Mouse (Mus musculus): ENCODE results near the gene Slc30a3. TPM values are rescaled to one million over a fixed set of nuclear protein-coding genes. Genes with fewer than 3 reads are reported as not detected.

The Slc30a3 gene
- polyA plus RNA-seq (2012), result not detected in 2 replicates

- H3K4me3 ChIP-seq (replicated peaks), result no peak within 1 kb of the TSS
- H3K4me1 ChIP-seq (ENCODE audit: control insufficient read depth), result no peaks in the 10 kb centered on the region
- no peaks in the 10 kb centered on the region for H3K36me3 ChIP-seq (ENCODE audit: control insufficient read depth)
- no peaks in the 10 kb centered on the region for H3K9me3 ChIP-seq (ENCODE audit: control insufficient read depth, low read length)
- no peak for TF ChIP-seq TAL1 (IDR thresholded peaks at IDR 0.05; ENCODE audit: low read length)
- no peak for TF ChIP-seq GATA1 (IDR thresholded peaks at IDR 0.05; ENCODE audit: low read length)
- H3K27me3 ChIP-seq (ENCODE audit: control insufficient read depth), result peaks cover 16% of the 10 kb centered on the region
Observed at GRCm38 (mm10) chr5:31108000-31108490, at the start of gene Slc30a3. Gene Slc30a3, minus strand, starts transcription at chr5:31108237.

DNA sequence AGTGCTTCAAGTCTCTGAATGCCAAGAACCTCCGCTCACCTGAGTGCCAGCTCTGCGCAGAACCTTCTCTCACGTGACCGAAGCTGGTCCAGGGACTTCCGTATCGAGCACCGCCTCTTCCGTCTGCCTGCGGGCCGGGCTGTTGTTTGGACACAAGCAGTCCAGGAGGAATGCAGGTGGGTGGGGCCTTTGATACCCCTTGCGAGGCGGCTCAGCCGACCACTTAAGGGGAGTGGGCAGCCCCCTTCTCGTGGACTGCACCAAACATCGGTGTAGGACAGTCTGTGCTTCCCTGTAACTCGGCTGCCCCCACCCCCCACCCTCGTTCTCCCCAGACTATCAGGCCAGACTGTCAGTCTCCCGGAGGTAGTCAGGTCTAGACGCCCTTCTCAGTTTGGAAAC lies 46.1 kb upstream of the Slc30a3 start, which contains the start of gene Mpv17:
Gene Mpv17 (minus strand): TSS at position 100 of the 402 bp plus-strand sequence.
- H3K27me3 ChIP-seq (ENCODE audit: control insufficient read depth), result no peaks in the 10 kb centered on the region
- peak within 1 kb of the TSS; percentile 69 for H3K4me3 ChIP-seq (replicated peaks)
- H3K9me3 ChIP-seq (ENCODE audit: control insufficient read depth, low read length), result no peaks in the 10 kb centered on the region
- H3K36me3 ChIP-seq (ENCODE audit: control insufficient read depth), result peaks cover 51% of the 10 kb centered on the region
- H3K4me1 ChIP-seq (ENCODE audit: control insufficient read depth), result peaks cover 22% of the 10 kb centered on the region
- TF ChIP-seq GATA1 (IDR thresholded peaks at IDR 0.05; ENCODE audit: low read length), result no peak
- no peak for TF ChIP-seq TAL1 (IDR thresholded peaks at IDR 0.05; ENCODE audit: low read length)

DNA sequence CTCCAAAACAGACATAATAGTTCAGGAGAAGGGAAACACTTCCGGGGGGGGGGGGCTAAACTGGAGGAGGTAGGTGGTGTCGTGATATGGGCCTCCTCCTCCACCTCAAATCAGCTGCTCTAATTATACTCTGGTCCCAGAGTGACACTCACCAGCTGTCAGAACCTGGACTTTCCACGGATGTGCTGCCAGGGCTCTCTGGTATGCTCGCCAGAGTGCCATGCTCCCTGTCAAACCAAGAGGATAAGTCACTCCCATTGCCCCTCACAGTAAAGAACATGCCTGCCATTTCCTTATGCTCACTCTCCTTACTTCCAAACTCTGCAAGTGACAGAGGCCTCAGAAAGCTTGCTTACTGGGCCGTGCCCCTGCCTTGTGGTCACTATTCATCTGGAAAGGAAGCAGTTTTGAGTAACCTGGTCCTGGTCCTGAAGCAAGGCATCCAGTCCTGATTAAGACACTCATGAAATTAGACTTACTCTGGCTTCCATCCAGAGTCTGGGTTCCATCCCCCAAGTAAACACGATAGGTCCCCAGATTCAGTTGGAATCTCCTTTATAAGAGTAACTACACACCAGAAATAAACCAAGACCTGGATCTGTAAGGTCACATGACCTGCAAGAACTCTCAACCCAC lies 45.6 kb upstream of the Slc30a3 start:
- Histone ChIP-seq H3K36me3 (ENCODE audit: control insufficient read depth) (peaks cover 46% of the 10 kb centered on the region), H3K27me3 (ENCODE audit: control insufficient read depth) (no peaks in the 10 kb centered on the region), H3K4me1 (ENCODE audit: control insufficient read depth) (peaks cover 22% of the 10 kb centered on the region), H3K9me3 (ENCODE audit: control insufficient read depth, low read length) (no peaks in the 10 kb centered on the region), H3K4me3 (replicated peaks) (peak overlapping the region; percentile 69)
- no peak for TF ChIP-seq TAL1 (IDR thresholded peaks at IDR 0.05; ENCODE audit: low read length)
- no peak for TF ChIP-seq GATA1 (IDR thresholded peaks at IDR 0.05; ENCODE audit: low read length)

GRCm38 (mm10) chr5:31151746-31152145 lies 43.7 kb upstream of the Slc30a3 start:
- no peak for TF ChIP-seq TAL1 (IDR thresholded peaks at IDR 0.05; ENCODE audit: low read length)
- TF ChIP-seq GATA1 (IDR thresholded peaks at IDR 0.05; ENCODE audit: low read length), result no peak
- Histone ChIP-seq H3K9me3 (ENCODE audit: control insufficient read depth, low read length) (no peaks in the 10 kb centered on the region), H3K36me3 (ENCODE audit: control insufficient read depth) (peaks cover 27% of the 10 kb centered on the region), H3K27me3 (ENCODE audit: control insufficient read depth) (no peaks in the 10 kb centered on the region), H3K4me3 (replicated peaks) (no peak overlapping the region), H3K4me1 (ENCODE audit: control insufficient read depth) (peaks cover 22% of the 10 kb centered on the region)

DNA sequence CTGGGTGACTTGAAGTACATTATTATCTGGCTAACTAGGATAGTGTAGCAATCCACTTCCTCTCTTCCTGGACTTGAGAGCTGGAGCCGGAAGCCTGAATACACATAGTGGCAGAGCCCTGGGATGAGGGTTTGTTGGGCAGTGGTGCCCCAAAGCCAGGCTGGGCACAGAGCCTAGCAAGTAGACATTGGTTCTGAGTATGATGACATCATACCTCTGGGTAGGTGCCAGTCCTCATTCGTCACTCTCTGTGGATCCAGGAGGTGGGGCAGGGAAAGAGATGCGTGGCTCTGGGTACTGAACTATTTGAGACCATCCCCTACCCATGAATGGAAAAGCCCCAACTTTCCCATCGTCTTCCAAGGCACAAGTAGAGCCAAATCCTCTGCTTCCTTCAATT lies 41.7 kb upstream of the Slc30a3 start:
- Histone ChIP-seq H3K4me1 (ENCODE audit: control insufficient read depth) (peaks cover 19% of the 10 kb centered on the region), H3K27me3 (ENCODE audit: control insufficient read depth) (no peaks in the 10 kb centered on the region), H3K36me3 (ENCODE audit: control insufficient read depth) (peaks cover 19% of the 10 kb centered on the region), H3K4me3 (replicated peaks) (no peak overlapping the region), H3K9me3 (ENCODE audit: control insufficient read depth, low read length) (no peaks in the 10 kb centered on the region)
- no peak for TF ChIP-seq GATA1 (IDR thresholded peaks at IDR 0.05; ENCODE audit: low read length)
- TF ChIP-seq TAL1 (IDR thresholded peaks at IDR 0.05; ENCODE audit: low read length), result no peak

DNA sequence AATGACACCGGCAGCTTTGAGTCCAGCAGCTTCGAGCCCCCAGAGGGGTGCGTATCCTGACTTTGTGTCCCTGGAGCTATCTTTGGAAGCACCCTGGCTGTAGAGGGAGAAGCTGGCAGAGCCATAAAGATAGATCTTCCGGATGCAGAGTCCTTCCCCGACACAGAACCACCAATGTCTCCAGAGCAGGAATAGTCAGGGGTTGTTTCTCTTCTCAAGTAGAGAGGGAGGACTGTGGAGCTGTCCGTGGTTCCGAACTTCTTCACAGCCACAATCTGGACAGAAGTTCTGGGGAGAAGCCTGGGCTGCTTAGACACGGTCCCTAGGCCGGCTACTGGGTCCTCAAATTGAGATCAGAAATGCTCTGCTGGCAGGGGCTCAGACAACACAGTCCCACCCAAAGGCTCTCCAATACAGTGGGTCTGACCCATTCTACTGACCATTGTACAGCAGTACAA lies 31.0 kb upstream of the Slc30a3 start:
- Histone ChIP-seq H3K27me3 (ENCODE audit: control insufficient read depth) (peaks cover 60% of the 10 kb centered on the region), H3K36me3 (ENCODE audit: control insufficient read depth) (peaks cover 7% of the 10 kb centered on the region), H3K4me1 (ENCODE audit: control insufficient read depth) (peaks cover 3% of the 10 kb centered on the region; the same call in 1 of the 2 replicates), H3K9me3 (ENCODE audit: control insufficient read depth, low read length) (peaks cover 9% of the 10 kb centered on the region; the same call in 1 of the 2 replicates), H3K4me3 (replicated peaks) (no peak overlapping the region)
- TF ChIP-seq GATA1 (IDR thresholded peaks at IDR 0.05; ENCODE audit: low read length) (no peak), TAL1 (IDR thresholded peaks at IDR 0.05; ENCODE audit: low read length) (no peak)

- H3K9me3 ChIP-seq (ENCODE audit: control insufficient read depth, low read length), result peaks cover 9% of the 10 kb centered on the region; the same call in 1 of the 2 replicates
- H3K4me3 ChIP-seq (replicated peaks), result no peak within 1 kb of the TSS
- no peak for TF ChIP-seq GATA1 (IDR thresholded peaks at IDR 0.05; ENCODE audit: low read length)
- no peak for TF ChIP-seq TAL1 (IDR thresholded peaks at IDR 0.05; ENCODE audit: low read length)
- H3K27me3 ChIP-seq (ENCODE audit: control insufficient read depth), result peaks cover 66% of the 10 kb centered on the region
- peaks cover 7% of the 10 kb centered on the region for H3K36me3 ChIP-seq (ENCODE audit: control insufficient read depth)
- peaks cover 3% of the 10 kb centered on the region; the same call in 1 of the 2 replicates for H3K4me1 ChIP-seq (ENCODE audit: control insufficient read depth)
Observed at GRCm38 (mm10) chr5:31138241-31138967, 30.4 kb upstream of the Slc30a3 start, which contains the start of gene Ucn. Gene Ucn, minus strand, starts transcription at chr5:31138829.

DNA sequence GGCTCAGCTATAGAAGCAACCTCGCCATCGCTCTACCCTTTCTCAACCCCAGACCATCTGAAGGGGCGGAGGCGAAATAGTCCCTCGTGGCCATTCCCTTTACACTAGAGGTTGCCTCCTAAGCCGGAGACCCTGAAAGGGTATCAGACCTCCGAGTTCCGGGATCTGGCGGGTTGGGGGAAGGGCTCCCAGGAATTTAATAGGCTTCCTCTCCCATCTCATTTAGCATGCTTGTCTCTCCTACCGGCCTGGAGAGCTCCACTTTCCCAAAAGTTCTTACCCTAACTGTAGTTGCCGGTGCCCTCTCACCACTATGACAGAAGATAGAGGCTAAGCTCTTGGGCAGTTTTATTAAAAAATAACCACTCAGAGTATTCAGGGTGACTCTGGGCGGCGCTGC lies 29.6 kb upstream of the Slc30a3 start:
- H3K27me3 ChIP-seq (ENCODE audit: control insufficient read depth), result peaks cover 66% of the 10 kb centered on the region

More for the DNA sequence above, 29.6 kb upstream of the Slc30a3 start:
- TF ChIP-seq TAL1 (IDR thresholded peaks at IDR 0.05; ENCODE audit: low read length) (no peak), GATA1 (IDR thresholded peaks at IDR 0.05; ENCODE audit: low read length) (no peak)
- peaks cover 9% of the 10 kb centered on the region; the same call in 1 of the 2 replicates for H3K9me3 ChIP-seq (ENCODE audit: control insufficient read depth, low read length)
- H3K4me1 ChIP-seq (ENCODE audit: control insufficient read depth), result peaks cover 3% of the 10 kb centered on the region; the same call in 1 of the 2 replicates
- no peak overlapping the region for H3K4me3 ChIP-seq (replicated peaks)
- peaks cover 7% of the 10 kb centered on the region for H3K36me3 ChIP-seq (ENCODE audit: control insufficient read depth)

All from erythroblast, embryonic 14.5 days (primary cell).